Mouse (Mus musculus): ENCODE results near the gene Cysrt1. TPM values are rescaled to one million over a fixed set of nuclear protein-coding genes. Genes with fewer than 3 reads are reported as not detected.

Cysrt1 gene
- polyA plus RNA-seq, 1 experiment: 1.8 TPM

Other genes starting within 250 kb of the Cysrt1 start
- gene Nsmf, start 188.1 kb downstream of the Cysrt1 start, polyA plus RNA-seq (2012; rRNA removed): 48.7 and 62.3 TPM in 2 replicates
- 176 and 274 TPM in 2 replicates for gene Entpd8, start 162.1 kb downstream of the Cysrt1 start, polyA plus RNA-seq (2012; rRNA removed)
- gene Noxa1, start 147.3 kb downstream of the Cysrt1 start, polyA plus RNA-seq (2012; rRNA removed): 39.3 and 46.9 TPM in 2 replicates
- gene Nrarp, start 61.7 kb downstream of the Cysrt1 start, polyA plus RNA-seq (2012; rRNA removed): 23.6 and 24.9 TPM in 2 replicates
- gene Tor4a, start 45.6 kb downstream of the Cysrt1 start, polyA plus RNA-seq (2012; rRNA removed): 22.7 and 31.7 TPM in 2 replicates
- 60.9 and 89.7 TPM in 2 replicates for gene Nelfb, start 31.0 kb downstream of the Cysrt1 start, polyA plus RNA-seq (2012; rRNA removed)
- gene Stpg3, start 27.8 kb downstream of the Cysrt1 start, polyA plus RNA-seq (2012; rRNA removed): not detected in 2 replicates
- gene Fam166a, start 23.7 kb downstream of the Cysrt1 start, polyA plus RNA-seq (2012; rRNA removed): not detected in 2 replicates
- gene Tubb4b, start 17.8 kb downstream of the Cysrt1 start, polyA plus RNA-seq (2012; rRNA removed): 937 and 978 TPM in 2 replicates
- gene Slc34a3, start 8.1 kb downstream of the Cysrt1 start, polyA plus RNA-seq (2012; rRNA removed): 0.52 and 2.9 TPM in 2 replicates
- gene Rnf224, start 5.7 kb downstream of the Cysrt1 start, polyA plus RNA-seq (2012; rRNA removed): not detected in 2 replicates
- 18.0 and 33.6 TPM in 2 replicates for gene Rnf208, start 197 bp downstream of the Cysrt1 start, polyA plus RNA-seq (2012; rRNA removed)
- 24.7 and 33.9 TPM in 2 replicates for gene AL732309.1, start 4.4 kb upstream of the Cysrt1 start, polyA plus RNA-seq (2012; rRNA removed)
- gene Tmem203, start 13.0 kb upstream of the Cysrt1 start, polyA plus RNA-seq (2012; rRNA removed): 30.4 and 35.0 TPM in 2 replicates
- gene Tprn, start 20.2 kb upstream of the Cysrt1 start, polyA plus RNA-seq (2012; rRNA removed): 212 and 278 TPM in 2 replicates
- gene Ssna1, start 30.0 kb upstream of the Cysrt1 start, polyA plus RNA-seq (2012; rRNA removed): 47.8 and 56.0 TPM in 2 replicates
- 64.2 and 103 TPM in 2 replicates for gene Anapc2, start 30.0 kb upstream of the Cysrt1 start, polyA plus RNA-seq (2012; rRNA removed)
- gene Tmem210, start 45.7 kb upstream of the Cysrt1 start, polyA plus RNA-seq (2012; rRNA removed): not detected in 2 replicates
- 92.7 and 108 TPM in 2 replicates for gene Lrrc26, start 47.5 kb upstream of the Cysrt1 start, polyA plus RNA-seq (2012; rRNA removed)
- gene Grin1, start 76.7 kb upstream of the Cysrt1 start, polyA plus RNA-seq (2012; rRNA removed): 0.48 and 0.63 TPM in 2 replicates
- gene Man1b1, start 89.9 kb upstream of the Cysrt1 start, polyA plus RNA-seq (2012; rRNA removed): 27.5 and 31.2 TPM in 2 replicates
- 24.2 and 28.6 TPM in 2 replicates for gene Dpp7, start 113.9 kb upstream of the Cysrt1 start, polyA plus RNA-seq (2012; rRNA removed)
- 61.6 and 68.8 TPM in 2 replicates for gene Uap1l1, start 123.2 kb upstream of the Cysrt1 start, polyA plus RNA-seq (2012; rRNA removed)
- gene Sapcd2, start 129.9 kb upstream of the Cysrt1 start, polyA plus RNA-seq (2012; rRNA removed): 26.0 and 26.7 TPM in 2 replicates
- gene Entpd2, start 153.4 kb upstream of the Cysrt1 start, polyA plus RNA-seq (2012; rRNA removed): 36.7 and 40.4 TPM in 2 replicates
- 91.9 and 126 TPM in 2 replicates for gene Npdc1, start 156.9 kb upstream of the Cysrt1 start, polyA plus RNA-seq (2012; rRNA removed)
- 0.52 and 0.88 TPM in 2 replicates for gene Fut7, start 180.8 kb upstream of the Cysrt1 start, polyA plus RNA-seq (2012; rRNA removed)
- gene Abca2, start 186.3 kb upstream of the Cysrt1 start, polyA plus RNA-seq (2012; rRNA removed): 7.5 and 12.4 TPM in 2 replicates
- gene Clic3, start 214.4 kb upstream of the Cysrt1 start, polyA plus RNA-seq (2012; rRNA removed): 1.3 and 1.4 TPM in 2 replicates
- 45.6 and 48.9 TPM in 2 replicates for gene Paxx, start 218.6 kb upstream of the Cysrt1 start, polyA plus RNA-seq (2012; rRNA removed)
- gene Ptgds, start 227.6 kb upstream of the Cysrt1 start, polyA plus RNA-seq (2012; rRNA removed): 0.53 and 1.0 TPM in 2 replicates